Mouse (Mus musculus): ENCODE data around the gene Ffar1.

DNA sequence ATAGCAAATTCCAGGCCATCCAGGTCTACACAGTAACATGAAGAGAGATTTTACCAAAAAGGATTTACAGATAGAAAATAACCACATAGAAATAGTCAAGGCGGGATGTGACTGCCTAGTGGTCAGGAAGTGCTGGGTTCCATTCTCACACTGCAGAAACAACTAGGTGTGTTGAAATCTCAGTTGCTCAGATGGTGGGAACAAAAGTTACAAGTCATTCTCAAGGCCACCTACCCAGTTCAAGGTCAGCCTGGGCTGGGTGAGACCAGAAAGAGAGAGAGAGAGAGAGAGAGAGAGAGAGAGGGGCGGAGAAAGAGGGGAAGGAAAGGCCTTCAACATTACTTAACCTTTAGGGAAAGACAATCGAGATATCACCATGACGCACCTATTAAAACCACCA is 25.5 kb upstream of the Ffar1 start:
- TF ChIP-seq CTCF (IDR thresholded peaks at IDR 0.05; ENCODE audit: control insufficient read depth, insufficient read depth, insufficient read length) (no peak), USF1 (IDR thresholded peaks at IDR 0.05; ENCODE audit: low read depth) (no peak)

All from C2C12 (cell line).